Comparison of ENCODE assay signal across 27 mouse cellular contexts in the genomic region with DNA sequence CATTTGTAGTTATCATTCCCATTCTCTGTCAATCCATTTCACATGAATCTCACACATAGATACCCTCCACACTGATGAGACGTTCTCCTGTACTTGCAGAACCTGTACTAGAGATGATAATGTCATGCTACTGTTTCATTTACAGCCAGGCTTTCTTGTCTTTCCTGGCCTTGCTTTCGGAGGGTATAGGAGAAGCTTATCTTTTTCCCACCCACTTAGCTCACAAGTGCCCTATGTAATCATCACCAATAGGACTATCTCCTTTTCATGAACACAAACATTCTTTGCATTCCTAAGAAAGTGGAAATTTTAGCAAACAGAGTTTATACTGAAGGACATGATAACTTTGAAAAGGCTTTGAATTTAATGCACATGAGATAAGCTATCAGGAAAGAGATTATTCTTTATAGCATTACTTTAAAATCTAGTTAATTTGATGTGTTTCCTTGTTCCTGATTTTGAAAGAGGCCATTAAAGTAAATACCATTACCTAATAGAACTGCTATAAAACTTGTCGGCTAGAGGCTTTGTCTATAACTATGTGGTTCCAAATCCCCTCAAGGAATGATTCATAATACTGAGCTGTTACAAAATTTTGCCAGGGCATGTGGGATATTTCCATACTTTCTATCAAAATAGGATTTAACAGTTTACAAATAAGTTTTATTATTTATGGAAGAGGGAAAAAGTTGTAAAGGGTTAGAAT. TPM values are rescaled to one million over a fixed set of nuclear protein-coding genes. Genes with fewer than 3 reads are reported as not detected.
"Had no signal": no experiment of that assay in that cellular context is flagged by ENCODE, and none has a peak within 500 bp of the region (broad histone marks: within the 10 kb centered on the region; RNA-seq: fewer than 3 reads in every experiment).

No protein-coding gene starts in this region.

- H3K36me3 ChIP-seq: lung, embryonic 15.5 days; midbrain, embryonic 13.5 days; midbrain, embryonic 15.5 days; neural tube, embryonic 12.5 days had no signal

- H3K4me3 ChIP-seq: lung, embryonic 15.5 days; megakaryocyte, embryonic 14.5 days; midbrain, embryonic 13.5 days; midbrain, embryonic 15.5 days; neural tube, embryonic 12.5 days had no signal

- DNase-seq: liver, postnatal 0 days; lung, adult 2 months; lung, postnatal 14 days; lung, postnatal 36 days; right cerebral cortex, postnatal 25 days; right cerebral cortex, postnatal 4 days; spleen, adult 18-20 months; thymus, adult 2 months; thymus, postnatal 25 days; thymus, postnatal 4 days had no signal

- H3K9me3 ChIP-seq: lung, embryonic 15.5 days; megakaryocyte, embryonic 14.5 days; midbrain, embryonic 13.5 days; midbrain, embryonic 15.5 days; neural tube, embryonic 12.5 days had no signal

- H3K4me1 ChIP-seq: lung, embryonic 15.5 days; midbrain, embryonic 13.5 days; midbrain, embryonic 15.5 days; neural tube, embryonic 12.5 days had no signal

- H3K9ac ChIP-seq: liver, postnatal 0 days; lung, embryonic 15.5 days; midbrain, embryonic 13.5 days; midbrain, embryonic 15.5 days; neural tube, embryonic 12.5 days had no signal

- ATAC-seq: liver, postnatal 0 days; lung, postnatal 0 days; midbrain, embryonic 13.5 days; midbrain, embryonic 15.5 days had no signal

- H3K4me2 ChIP-seq: lung, embryonic 15.5 days; midbrain, embryonic 11.5 days; midbrain, embryonic 13.5 days; midbrain, embryonic 15.5 days; neural tube, embryonic 12.5 days had no signal

- H3K27me3 ChIP-seq: megakaryocyte, embryonic 14.5 days; midbrain, embryonic 15.5 days; neural tube, embryonic 12.5 days had no signal

- H3K27ac ChIP-seq: lung, embryonic 15.5 days; macrophage; midbrain, embryonic 13.5 days; midbrain, embryonic 15.5 days; neural tube, embryonic 12.5 days had no signal

RNA-seq across cellular contexts. Expression of a gene that starts 35.5 kb away (rescaled TPM):
- total RNA-seq: megakaryocyte progenitor cell, adult 5-6 weeks; midbrain, postnatal 0 days; monocyte, adult 5-6 weeks; neutrophil, adult 5-6 weeks had no signal
- polyA plus RNA-seq: liver, postnatal 0 days; lung, adult 2 months; lung, postnatal 0 days; macrophage; midbrain, embryonic 11.5 days; midbrain, embryonic 13.5 days; midbrain, embryonic 15.5 days; midbrain, postnatal 0 days; neural tube, embryonic 12.5 days; neural tube, embryonic 14.5 days; small intestine, adult 2 months; stomach, embryonic 14.5 days; testis, adult 2 months; urinary bladder, adult 2 months had no signal
